Mouse (Mus musculus) erythroblast, embryonic 14.5 days (primary cell): ENCODE results near the gene Nr5a2.

ENCODE experiments used
- GATA1 ChIP-seq: IDR thresholded peaks from 2 replicates; pipeline ENCODE4 v1.6.1; 2012; ENCODE audit warnings: low read length, inconsistent platforms, mixed read lengths
- TAL1 ChIP-seq: IDR thresholded peaks from 3 replicates; pipeline ENCODE4 v1.6.1; 2012; ENCODE audit warnings: low read length, inconsistent platforms, mixed read lengths

GRCm38 (mm10) chr1:136910144-136910543 is 50.1 kb downstream of the Nr5a2 start:
- TF ChIP-seq TAL1 (no peak), GATA1 (no peak)
